Mouse (Mus musculus) heart, postnatal 10 days (tissue): ENCODE results near the gene Sh3rf3. TPM values are rescaled to one million over a fixed set of nuclear protein-coding genes. Genes with fewer than 3 reads are reported as not detected.
A peak's percentile ranks its signal among the peaks of the same experiment; 100 is the strongest.
"Not testable (repeated sequence)": the region's sequence is repeated elsewhere in the genome, so short reads cannot be mapped to it uniquely, and the experiment has no call there.

Experiments
- DNase-seq, 2 experiments: peaks; one replicate each; pipeline ENCODE4 v3.0.0; 2021
- intact Hi-C: fragments of 180-260 bp; cut with DNase I; formaldehyde crosslinking; loops from one replicate; pipeline ENCODE4 v1.15.1; 2025
- total RNA-seq, 2 experiments: library from RNA; stranded (reverse); gene quantifications; 2 replicates each; pipeline ENCODE4 v1.2.3; 2021

Sh3rf3 gene
- total RNA-seq, 2 experiments from 2014 or later: 1.3 to 1.7 TPM

- DNase-seq: no peak
- intact Hi-C loops: no loop called here
Measured at GRCm38 (mm10) chr10:59090622-59090971, 277.4 kb downstream of the Sh3rf3 start.

- intact Hi-C loops: no loop called here
- no peak for DNase-seq
Measured at GRCm38 (mm10) chr10:59091556-59091955, 278.4 kb downstream of the Sh3rf3 start.

- intact Hi-C loops: no loop called here
- no peak for DNase-seq
Measured at GRCm38 (mm10) chr10:59091988-59092387, 278.8 kb downstream of the Sh3rf3 start.

GRCm38 (mm10) chr10:59103076-59103475 lies 289.9 kb downstream of the Sh3rf3 start:
- intact Hi-C loops: loop anchor here (5.0 kb wide), 1 partner anchor 144 kb away; no protein-coding TSS in a partner anchor
- not testable (repeated sequence) for DNase-seq

GRCm38 (mm10) chr10:59104683-59105082 lies 291.5 kb downstream of the Sh3rf3 start:
- DNase-seq: no peak
- intact Hi-C loops: loop anchor here (5.0 kb wide), 2 partner anchors 143 to 253 kb away; no protein-coding TSS in a partner anchor

- no peak for DNase-seq
- intact Hi-C loops: loop anchor here (5.0 kb wide), 1 partner anchor 251 kb away; no protein-coding TSS in a partner anchor
Measured at GRCm38 (mm10) chr10:59105885-59106284, 292.7 kb downstream of the Sh3rf3 start.

GRCm38 (mm10) chr10:59106644-59107043 lies 293.5 kb downstream of the Sh3rf3 start:
- DNase-seq: no peak
- intact Hi-C loops: loop anchor here (5.0 kb wide), 1 partner anchor 251 kb away; no protein-coding TSS in a partner anchor

- intact Hi-C loops: loop anchor here (1.0 to 5.0 kb wide), 4 partner anchors 41 to 296 kb away; partner anchors contain the start of gene Sh3rf3
- DNase-seq: peak; percentile 82 to 91
Measured at GRCm38 (mm10) chr10:59109015-59109414, 295.9 kb downstream of the Sh3rf3 start.

GRCm38 (mm10) chr10:59110386-59110785 lies 297.2 kb downstream of the Sh3rf3 start:
- intact Hi-C loops: no loop called here
- DNase-seq: no peak

- DNase-seq: no peak
- intact Hi-C loops: no loop called here
Measured at GRCm38 (mm10) chr10:59112755-59113154, 299.6 kb downstream of the Sh3rf3 start.

GRCm38 (mm10) chr10:59113386-59113785 lies 300.2 kb downstream of the Sh3rf3 start:
- intact Hi-C loops: no loop called here
- DNase-seq: no peak

GRCm38 (mm10) chr10:59114535-59115291 lies 301.6 kb downstream of the Sh3rf3 start:
- peak; percentile 51 to 58 for DNase-seq
- intact Hi-C loops: no loop called here

- no peak for DNase-seq
- intact Hi-C loops: no loop called here
Measured at GRCm38 (mm10) chr10:59115691-59116090, 302.5 kb downstream of the Sh3rf3 start.

- intact Hi-C loops: no loop called here
- no peak for DNase-seq
Measured at GRCm38 (mm10) chr10:59116331-59116730, 303.2 kb downstream of the Sh3rf3 start.

- intact Hi-C loops: no loop called here
- no peak for DNase-seq
Measured at GRCm38 (mm10) chr10:59117555-59117954, 304.4 kb downstream of the Sh3rf3 start.

- DNase-seq: no peak
- intact Hi-C loops: no loop called here
Measured at GRCm38 (mm10) chr10:59119001-59119400, 305.8 kb downstream of the Sh3rf3 start.

GRCm38 (mm10) chr10:59119811-59120210 lies 306.7 kb downstream of the Sh3rf3 start:
- intact Hi-C loops: no loop called here

GRCm38 (mm10) chr10:59125497-59125896 lies 312.3 kb downstream of the Sh3rf3 start:
- no peak for DNase-seq
- intact Hi-C loops: no loop called here

More at GRCm38 (mm10) chr10:59119811-59120210, 306.7 kb downstream of the Sh3rf3 start:
- DNase-seq: no peak

GRCm38 (mm10) chr10:59127637-59128036 lies 314.5 kb downstream of the Sh3rf3 start:
- no peak for DNase-seq
- intact Hi-C loops: no loop called here

GRCm38 (mm10) chr10:59131926-59132628 lies 318.9 kb downstream of the Sh3rf3 start:
- peak; percentile 27 to 29 for DNase-seq

GRCm38 (mm10) chr10:59133478-59134009 lies 320.4 kb downstream of the Sh3rf3 start:
- no peak for DNase-seq
- intact Hi-C loops: no loop called here

More at GRCm38 (mm10) chr10:59131926-59132628, 318.9 kb downstream of the Sh3rf3 start:
- intact Hi-C loops: no loop called here
